Mouse (Mus musculus) frontal cortex, adult 2 months (tissue): ENCODE results near the gene Prdm16. TPM values are rescaled to one million over a fixed set of nuclear protein-coding genes. Genes with fewer than 3 reads are reported as not detected.

ENCODE experiments used
- DNase-seq, 2 experiments: peaks; one replicate each; pipeline ENCODE4 v3.0.0; 2022; ENCODE audit warnings: low spot score in 1 of 2; ENCODE audit errors: extremely low spot score in 1 of 2
- polyA plus RNA-seq: library from polyadenylated mRNA; depleted of rRNA; stranded (reverse); fragments of >200 nt; gene quantifications from 2 replicates; pipeline ENCODE4 v1.2.3, GENCODE M21; 2012

The Prdm16 gene
- polyA plus RNA-seq, 1 experiment = 5.0 TPM

DNA sequence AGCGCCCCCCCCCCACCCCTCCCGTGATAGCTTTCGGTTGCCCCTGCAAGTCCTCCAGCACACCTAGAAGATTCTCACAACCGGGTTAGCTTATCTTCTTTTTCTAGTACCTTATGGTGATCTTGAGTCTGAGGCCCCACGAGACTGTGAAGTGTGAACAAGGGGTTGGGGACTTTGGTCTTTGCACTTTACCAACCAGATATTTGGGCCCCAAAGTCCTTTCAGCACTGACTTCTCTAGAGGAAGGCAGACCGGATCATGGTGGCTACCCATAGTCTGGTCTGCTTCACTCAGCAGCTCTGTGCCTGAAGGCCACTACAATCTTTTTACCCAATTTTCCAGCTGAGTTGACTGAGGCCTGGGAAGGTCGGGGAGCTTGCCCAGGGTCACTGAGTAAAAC is 144.4 kb downstream of the Prdm16 start:
- no peak for DNase-seq

DNA sequence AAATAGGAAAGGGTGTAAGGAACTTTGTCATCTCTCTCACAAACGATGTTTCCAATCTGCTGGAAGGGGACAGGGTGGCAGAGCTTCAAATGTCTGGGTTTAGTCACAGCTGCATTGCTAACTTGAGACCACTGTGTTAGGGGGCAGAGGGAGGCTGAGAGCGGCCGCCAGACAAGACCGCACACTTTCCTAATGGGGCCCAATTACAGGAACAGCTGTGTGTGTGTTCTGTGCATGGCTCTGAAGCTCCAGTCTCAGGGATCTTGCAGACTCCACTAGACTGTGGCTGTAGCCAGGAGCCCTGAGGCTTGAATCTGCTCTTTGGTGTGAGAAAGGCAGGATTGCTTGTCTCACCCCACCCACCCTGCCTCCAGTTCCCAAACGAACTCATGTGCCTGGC is 148.6 kb downstream of the Prdm16 start:
- no peak for DNase-seq

DNA sequence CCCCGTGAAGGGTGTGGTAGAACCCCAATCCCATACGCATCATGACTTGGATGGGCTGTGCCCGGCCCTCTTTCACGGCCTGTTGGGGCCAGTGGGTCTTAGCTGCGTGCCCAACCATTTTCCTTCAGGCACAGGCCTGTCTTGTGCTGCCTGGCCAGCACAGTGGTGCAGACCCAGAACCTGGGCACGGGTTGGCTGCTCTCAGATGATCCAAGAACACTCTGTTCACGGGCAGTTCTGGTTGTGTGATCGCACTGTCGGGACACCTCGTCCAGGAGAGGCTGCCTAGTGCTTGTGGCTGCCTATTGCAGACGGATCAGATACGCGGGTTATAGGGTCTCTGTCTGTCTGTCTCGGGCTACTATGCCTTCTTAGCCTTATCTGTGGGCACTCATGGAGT is 154.0 kb downstream of the Prdm16 start:
- DNase-seq = no peak

DNA sequence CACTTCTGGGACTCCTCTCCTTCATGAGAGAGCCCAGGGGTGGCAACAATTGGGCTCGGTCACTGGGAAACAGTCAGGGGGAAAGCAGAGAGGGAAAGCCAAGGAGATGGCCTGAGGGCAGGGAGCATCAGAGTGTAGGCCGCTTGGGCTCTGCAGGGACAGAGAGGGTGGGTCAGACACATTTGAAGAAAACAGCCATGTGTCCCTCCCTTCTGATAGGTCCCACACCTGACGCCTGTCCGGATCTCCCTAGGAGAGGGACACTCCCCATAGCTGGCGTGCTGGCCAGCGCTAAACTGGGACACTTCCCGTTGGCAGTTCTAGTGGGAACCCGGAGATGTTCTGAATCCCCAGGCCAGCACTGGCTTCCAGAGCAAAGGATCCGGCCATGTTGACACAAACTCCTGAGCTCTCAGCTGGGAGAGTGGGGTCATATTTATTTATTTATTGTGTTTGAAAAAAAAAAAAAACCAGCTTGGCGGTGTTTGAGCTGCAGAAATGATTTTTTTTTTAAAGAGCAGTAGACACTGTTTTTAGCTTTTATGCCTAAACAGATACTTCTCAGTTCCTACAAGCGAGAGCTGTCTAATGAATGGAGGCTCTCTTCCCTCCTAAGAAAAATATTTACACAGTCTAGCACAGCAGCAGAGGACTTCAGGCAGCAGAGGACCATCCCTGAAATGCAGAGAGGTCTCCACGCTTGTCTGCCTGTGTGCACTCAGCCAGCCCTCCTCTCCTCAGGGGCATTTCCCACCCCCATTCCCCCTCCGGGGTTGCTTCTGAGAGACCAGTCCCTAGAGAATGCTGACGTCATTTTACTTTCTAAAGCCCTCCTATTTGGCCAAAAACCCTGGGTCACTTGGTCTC is 154.7 kb downstream of the Prdm16 start:
- no peak for DNase-seq

DNA sequence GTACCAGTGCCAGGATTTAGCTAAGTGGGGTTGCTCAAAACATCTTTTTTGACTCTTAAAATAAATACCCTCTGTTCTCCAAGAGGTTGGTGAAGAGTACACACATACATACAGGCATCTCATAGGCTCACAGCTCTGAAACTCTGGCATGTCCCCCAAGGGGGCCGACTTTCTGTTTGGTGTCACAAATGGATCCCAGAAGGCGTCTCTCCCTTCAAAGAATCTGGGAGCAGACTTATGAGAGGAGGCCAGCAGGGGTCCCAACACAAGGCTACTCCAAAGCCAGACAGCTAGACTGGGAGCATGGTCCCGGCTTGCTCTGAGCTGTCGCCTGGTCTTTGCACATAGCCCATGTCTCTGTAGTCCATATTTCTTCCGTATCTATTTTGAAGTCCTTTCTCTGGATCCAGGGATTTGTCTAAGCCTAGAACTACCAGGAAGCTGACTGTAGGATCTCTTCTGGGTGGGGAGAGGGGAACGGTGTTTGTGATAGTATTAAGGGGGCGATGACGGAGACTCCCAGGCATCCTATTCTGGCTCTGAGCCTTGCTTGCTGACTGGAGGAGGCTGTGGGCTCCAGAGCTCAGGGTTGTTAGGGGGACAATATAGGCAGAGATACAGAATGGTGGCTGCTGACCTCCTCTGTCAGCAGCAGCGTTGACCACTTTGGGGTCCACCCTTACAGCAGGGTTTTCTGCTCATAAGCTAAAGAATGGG is 156.0 kb downstream of the Prdm16 start:
- DNase-seq = no peak

DNA sequence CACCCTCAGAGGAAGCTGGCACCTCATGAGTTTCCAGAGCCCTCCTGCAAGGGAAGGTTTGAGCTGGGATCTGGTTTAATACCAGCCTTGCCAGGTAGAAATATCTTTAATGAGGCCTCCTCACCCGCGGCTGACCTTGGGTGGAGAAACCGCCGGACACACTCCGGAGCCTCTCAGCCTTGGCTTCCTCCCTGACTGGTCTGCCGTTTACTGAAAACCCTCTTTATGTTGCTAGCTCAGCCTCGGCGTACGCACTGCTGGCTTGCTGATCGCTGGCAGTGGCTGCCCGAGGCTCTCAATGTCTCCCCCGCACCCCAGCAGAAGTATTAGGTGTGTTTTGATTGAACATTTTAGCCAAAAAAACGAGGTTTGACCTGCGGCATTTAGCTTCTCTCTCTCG is 156.5 kb downstream of the Prdm16 start:
- no peak for DNase-seq

DNA sequence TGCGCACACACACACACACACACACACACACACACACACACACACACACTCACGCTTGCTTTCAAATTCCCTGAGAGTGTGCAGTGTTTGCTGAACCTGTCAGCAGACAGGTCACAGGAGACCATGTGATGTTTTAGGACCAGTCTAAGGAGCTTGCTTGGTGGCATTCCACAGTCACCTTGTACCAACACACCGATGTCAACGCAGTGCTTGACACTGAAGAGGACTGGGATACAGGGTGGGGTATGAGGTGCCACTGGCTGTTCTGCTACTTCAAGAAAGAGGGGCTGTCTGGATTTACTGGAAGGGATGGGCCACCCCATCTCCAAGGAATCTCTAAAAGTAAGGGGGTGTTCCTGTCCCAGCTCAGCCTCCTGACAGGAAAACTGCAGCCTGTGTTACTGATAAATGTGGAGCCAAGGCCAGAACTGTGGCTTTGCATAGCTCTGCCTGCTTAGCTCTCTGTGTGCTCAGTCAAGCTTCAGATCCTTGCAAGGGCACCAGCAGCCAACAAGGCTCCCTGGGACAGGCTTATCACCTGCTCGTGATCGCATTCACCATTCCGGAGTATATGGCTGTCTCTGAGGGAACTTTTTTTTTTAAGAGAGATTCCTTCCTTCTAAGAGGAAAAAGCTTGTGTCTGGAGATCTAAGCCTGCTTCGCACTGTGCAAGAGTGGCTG is 157.6 kb downstream of the Prdm16 start:
- no peak for DNase-seq

DNA sequence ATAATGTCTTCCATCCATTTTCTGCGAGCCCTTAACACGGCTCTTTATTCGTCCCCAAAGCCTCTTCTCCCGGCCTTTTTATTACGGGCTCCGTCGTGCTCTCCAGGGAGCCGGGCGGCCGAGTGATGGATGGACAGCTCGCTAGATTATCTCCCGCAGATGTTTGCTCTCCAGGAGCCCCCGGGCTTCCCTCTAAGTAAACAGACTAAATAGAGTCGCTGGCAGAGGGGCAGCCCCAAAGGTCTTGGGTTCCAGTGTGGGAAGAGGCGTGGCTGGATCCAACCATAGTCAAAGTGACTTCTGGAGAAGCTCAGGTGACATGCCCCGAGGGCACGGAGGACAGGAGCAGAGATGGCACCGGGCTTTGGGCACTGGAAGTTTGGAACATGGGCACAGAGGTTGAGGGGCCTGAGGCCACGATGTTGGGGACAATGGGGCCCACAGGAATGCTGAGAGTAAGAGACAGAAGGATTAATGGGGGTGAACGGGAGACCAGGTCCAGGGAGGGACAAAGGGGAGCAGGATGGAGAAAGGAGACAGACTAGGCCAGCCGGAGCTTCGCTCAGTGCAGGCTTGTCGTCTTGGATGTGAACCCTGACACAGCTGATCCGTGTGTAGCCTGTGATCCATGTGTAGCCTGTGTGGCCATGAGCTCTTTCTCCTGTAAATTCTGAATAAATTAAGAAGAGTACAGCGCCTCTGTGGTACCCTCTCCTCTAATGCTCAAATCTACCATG is 162.9 kb downstream of the Prdm16 start:
- DNase-seq = no peak

DNA sequence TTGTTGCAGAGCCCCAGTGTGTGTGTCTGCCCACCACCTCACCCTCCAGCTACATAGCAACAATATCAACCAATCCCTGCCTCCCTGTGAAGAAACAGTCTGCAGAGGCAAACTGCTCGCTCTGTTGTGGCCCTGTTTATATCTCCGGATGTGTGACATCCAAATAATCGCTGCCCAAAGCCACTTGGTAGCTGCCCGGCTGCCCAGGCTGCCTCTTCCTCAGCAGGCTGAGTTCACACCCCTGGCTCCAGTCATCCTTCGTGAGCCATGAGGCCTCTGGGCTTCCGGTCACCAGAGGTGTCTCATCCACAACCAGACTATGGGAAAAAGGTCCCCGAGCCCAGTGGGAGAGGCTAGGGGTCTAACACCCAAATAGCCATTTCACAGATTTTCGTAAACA is 164.1 kb downstream of the Prdm16 start:
- no peak for DNase-seq

DNA sequence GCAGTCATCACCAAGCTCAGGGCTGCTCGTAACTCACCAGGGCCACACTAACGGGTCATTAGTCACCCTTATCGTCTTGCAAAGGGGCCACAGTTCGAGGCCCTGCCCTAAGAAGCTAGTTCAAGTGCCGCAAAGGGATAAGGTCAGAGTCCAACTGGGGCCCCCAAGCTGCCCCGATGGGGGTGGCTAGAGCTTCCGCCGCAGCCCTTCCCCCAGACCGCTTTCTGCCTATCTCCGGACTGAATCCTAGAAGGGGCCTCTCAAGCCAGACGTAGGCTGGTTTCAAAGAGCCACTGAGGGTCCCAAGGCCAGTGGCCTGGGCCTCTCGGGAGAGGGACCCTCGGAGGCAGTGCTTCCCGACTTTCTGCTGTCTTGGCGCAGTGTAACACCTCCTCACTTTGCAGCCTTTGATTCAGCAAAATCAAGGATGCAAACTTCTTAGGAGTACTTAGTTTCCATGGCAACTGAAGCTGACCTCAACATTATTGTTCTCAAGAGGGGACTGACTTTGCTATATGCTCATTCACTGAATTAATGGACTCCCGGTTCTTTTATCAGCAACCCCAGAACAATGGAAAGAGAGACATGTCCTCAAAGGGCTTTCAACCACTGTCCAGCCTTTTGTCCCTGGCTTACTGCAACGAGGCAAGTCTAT is 165.1 kb downstream of the Prdm16 start:
- DNase-seq = no peak

DNA sequence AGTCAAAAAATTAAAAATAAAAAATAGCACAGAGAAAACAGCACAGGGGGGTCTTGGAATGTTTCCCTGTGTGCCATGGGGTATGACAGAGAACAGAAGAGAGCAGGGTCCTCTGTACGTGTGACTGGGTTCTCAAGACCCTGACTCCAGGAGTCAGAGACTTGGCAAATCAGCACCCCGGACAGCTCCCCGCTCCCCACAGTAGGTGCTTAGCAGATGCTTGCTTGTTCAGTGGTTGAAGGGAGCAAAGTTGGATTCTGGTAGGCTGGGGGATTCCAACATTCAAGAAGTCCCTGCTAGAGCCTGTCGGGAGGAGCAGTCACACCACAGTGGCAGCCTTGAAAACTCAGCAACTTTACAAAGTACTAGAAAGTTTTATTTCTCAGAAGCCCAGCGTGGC is 170.4 kb downstream of the Prdm16 start:
- no peak for DNase-seq

DNA sequence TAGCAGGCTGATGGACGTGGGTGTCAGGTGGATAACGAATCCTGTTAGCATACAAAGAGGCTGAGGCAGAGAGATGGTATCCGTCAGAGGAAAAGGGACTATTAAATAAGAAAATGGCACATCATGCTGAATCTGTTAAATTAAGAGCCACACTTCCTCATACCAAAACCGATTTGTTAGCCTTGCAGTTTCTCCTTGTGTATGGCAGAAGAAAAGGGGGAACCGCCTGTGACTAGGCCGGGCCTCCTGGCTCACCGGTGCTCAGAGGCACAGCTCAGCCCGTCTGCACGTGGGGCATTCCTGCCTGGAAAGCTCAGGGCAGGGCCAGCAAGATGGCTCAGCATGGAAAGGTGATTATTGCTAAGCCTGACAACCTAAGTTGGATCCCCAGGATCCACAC is 171.6 kb downstream of the Prdm16 start:
- DNase-seq = no peak

DNA sequence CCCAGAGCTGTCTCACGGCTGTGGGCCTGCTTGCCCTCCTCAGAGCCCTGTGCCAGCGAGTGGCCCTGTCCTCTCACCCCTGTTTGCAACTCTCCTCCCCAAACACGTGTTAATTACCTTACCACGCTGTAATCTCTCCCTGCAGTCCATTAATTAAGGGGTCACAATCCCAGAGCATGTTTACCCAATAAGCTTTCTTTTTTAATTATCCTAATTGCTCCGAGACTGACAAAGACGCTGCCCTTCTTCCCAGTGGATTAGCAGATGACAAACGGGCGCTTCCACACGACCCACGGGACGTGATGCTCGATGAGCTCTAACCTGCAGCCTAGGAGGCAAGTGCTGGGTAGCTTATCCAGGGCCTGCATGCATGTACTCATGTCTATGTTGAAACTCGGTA is 176.7 kb downstream of the Prdm16 start:
- DNase-seq = no peak

DNA sequence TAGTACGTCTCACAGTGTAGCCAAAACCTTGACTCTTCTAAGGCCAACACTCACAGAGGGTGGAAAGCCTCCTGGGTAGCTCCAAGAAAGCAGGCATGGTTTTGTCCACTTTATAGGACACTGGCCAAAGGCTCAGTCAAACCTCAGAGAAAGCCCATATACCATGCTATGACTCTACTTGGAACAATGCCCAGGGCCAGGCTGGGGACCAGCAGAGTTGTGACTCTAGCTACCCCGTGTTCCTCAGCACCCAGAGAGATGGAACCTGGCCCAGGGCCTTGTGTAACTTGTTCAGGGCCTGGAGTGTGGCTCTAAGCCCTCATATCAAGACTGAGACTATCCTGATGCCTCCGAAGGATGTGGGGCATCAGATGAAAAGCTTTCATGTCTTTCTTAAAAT is 178.9 kb downstream of the Prdm16 start:
- no peak for DNase-seq

DNA sequence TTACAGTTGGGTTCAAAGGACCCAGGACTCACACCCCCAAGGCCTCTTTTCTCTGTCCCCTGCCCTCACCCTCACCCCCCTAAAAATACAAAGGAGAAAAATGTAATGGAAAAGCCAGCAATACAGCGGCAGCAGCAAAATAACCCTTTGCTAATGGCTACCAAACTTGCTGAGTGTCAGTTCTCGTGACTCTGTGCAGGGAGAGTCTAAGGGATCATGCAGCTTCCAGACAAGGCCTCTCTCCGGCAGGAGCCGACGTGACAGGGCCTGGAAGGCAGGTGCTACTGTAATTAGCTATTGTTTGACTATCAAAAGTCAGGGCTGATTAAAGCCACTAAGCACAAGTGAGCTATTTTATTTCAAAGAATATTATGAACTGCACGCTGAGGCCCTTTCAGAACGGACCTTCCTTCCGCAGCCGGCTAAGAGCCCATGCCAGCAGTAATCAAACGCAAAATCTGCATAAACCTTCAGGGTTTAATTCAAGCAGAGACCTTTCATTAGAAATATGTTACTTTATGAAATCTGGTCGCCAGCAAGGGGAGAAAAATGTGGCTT is 180.3 kb downstream of the Prdm16 start:
- no peak for DNase-seq

DNA sequence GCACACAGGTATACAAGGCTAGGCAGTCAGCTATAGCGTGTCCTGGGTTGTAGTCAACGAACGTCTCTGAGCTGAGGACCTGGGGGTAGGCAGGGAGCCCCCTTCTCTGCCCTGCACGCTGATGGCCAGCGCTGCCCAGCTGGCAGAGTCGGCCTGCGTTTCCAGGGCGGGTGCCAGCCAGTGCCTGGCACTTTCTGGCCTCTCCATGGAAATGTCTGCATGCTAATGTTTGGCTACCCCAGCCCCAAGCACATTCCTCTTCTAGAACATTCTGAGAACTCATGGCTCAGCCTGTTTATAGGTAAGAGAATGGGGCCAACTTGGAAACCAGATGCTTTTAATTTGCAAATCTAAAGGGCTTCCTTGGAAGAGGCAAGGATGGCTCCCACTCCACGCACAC is 186.2 kb downstream of the Prdm16 start:
- DNase-seq = peak in 1 of 2 experiments; percentile 16

DNA sequence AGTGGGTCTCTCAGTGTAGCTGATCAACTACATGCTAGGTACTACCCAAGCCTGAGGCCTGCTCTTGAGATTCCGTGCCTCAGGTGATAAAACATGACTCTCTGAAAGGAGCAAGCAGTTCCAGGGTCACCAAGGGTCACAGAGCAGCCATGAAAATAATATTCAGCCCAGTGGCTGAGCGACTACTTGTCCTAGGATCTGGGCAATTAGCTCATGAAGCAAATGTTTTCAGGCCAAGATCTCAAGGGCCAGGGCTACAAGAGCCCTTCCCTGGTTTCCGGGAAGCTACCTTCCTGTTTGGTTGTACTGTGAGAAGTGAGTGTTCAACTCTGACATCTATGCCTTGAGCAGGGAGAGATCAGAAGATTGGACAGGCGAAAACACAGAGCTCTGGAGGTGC is 186.6 kb downstream of the Prdm16 start:
- no peak for DNase-seq

DNA sequence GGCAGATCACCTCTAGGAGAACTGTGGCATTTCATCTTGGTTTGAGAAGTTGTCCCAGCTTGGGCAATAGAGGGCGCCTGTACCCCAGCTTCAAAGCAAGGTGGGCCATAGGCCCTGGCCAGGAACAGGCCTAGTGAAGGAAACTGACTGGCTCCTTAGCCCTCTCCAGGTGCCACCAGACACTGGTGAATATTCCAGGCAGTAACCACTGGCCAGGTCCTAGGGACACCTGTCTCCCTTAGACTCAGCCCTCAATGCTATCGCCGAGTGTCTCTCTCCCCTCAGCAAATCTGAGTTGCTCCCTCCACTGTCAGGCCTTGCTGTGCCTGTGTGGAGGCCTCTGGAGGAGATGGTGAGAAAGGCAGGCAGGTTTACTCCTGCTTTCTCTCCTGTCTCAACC is 187.3 kb downstream of the Prdm16 start:
- DNase-seq = peak in 1 of 2 experiments; percentile 68

DNA sequence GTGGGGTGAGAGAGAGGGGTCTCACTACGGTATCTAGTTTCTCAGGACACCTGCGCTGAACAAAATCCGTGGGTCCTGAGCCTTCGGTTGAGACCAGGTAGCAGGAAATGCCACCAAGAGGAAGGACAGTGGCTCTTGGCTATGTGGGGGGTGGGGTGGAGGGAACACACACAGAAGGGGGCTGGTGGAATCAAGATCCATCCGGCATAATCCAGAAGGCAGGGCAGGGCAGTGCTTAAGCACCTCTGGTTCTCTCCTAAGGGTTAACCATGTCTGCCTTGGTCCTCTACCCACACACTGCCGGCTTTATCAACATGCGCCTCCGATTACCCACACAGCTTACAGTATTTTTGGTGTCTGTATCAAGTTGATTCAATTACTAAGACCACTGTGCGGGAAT is 191.0 kb downstream of the Prdm16 start:
- DNase-seq = no peak
